Mouse (Mus musculus) adrenal gland, postnatal 4 days (tissue): ENCODE measurements around the gene Klf15. TPM values are rescaled to one million over a fixed set of nuclear protein-coding genes. Genes with fewer than 3 reads are reported as not detected.

Experiments
- total RNA-seq, 2 experiments: library from RNA; stranded (reverse); gene quantifications; 2 replicates each; pipeline ENCODE4 v1.2.3; 2021

The Klf15 gene
- total RNA-seq, 2 experiments from 2014 or later, result 14.3 to 15.0 TPM

Other genes starting within 250 kb of the Klf15 start
- not detected for gene Vmn1r53, start 238.1 kb upstream of the Klf15 start, total RNA-seq
- not detected for gene Vmn1r54, start 216.3 kb upstream of the Klf15 start, total RNA-seq
- not detected for gene BC048671, start 161.4 kb upstream of the Klf15 start, total RNA-seq
- 1 to 10 TPM in 1 of 2 experiments, under 1 TPM in 1; 0.59 to 1.1 TPM for gene Chst13, start 137.4 kb upstream of the Klf15 start, total RNA-seq
- gene Uroc1, start 129.3 kb upstream of the Klf15 start, total RNA-seq, result 10 to 100 TPM in 1 of 2 experiments, under 1 TPM in 1; 0.70 to 12.4 TPM
- gene Zxdc, start 93.1 kb upstream of the Klf15 start, total RNA-seq, result 10 to 100 TPM; 26.6 to 29.4 TPM
- gene Cfap100, start 33.8 kb upstream of the Klf15 start, total RNA-seq, result under 1 TPM; 0.14 to 0.76 TPM
- 10 to 100 TPM; 70.6 to 81.5 TPM for gene Aldh1l1, start 23.9 kb downstream of the Klf15 start, total RNA-seq
- gene Slc41a3, start 142.1 kb downstream of the Klf15 start, total RNA-seq, result 10 to 100 TPM; 20.3 to 22.2 TPM